Mouse (Mus musculus) gastrocnemius, postnatal 4 days (tissue): ENCODE data around the gene Sntb2. TPM values are rescaled to one million over a fixed set of nuclear protein-coding genes. Genes with fewer than 3 reads are reported as not detected.
"Not testable (repeated sequence)": the region's sequence is repeated elsewhere in the genome, so short reads cannot be mapped to it uniquely, and the experiment has no call there.

Experiments used
- DNase-seq, 2 experiments: peaks; one replicate each; pipeline ENCODE4 v3.0.0; 2021 to 2022; ENCODE audit warnings: low spot score in 2 of 2, mixed read lengths in 2 of 2
- total RNA-seq, 2 experiments: library from RNA; stranded (reverse); gene quantifications; 2 replicates each; pipeline ENCODE4 v1.2.3; 2021

Gene Sntb2
- total RNA-seq, 2 experiments from 2014 or later: 32.7 to 38.7 TPM

DNA sequence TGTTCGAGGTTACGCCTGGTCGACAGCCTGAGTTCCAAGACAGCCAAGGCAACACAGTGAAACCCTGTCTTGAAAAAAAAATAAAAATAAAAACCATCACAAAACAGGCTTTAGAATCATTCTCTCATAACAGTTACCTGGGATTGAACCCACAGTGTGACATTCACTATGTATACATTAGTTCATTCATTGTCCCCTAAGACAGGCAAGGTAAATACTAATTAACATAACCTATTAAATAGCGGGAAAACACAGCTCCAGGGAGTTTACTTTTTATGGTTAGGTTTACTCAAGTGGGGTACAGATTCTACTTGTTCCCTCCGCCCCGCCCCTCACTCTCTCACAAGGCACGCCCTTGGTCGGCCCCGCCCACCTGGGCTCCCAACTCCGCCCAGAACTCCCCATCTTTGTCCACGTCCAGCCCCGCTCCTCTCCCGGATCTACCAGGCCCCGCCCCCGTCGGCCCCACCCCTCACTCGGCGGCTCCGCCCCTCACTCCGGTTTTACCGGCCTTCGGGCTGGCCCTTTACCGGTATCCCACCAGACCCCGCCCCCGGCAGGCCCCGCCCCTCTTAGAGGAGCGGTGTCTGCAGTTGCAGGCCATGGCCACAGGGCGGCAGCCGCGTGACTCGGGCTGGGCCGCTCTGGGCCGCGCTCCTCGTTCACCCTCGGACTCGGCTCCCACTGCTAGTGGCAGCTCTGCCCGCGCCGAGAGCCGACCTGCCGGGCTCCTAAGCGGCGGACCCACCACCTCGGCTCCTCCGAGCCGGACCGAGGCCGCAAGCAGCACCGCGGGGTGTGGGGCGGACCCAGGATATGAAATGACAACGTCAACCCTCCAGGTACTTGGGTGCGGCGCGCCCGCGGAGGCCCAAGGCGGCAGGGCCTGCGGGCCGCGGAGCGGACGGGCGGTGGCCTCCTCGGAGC, 95.4 kb downstream of the Sntb2 start, which contains the start of gene Vps4a:
TSS of gene Vps4a (plus strand) at position 573 of the 927 bp plus-strand sequence.
- DNase-seq: peak; percentile 93 to 96

DNA sequence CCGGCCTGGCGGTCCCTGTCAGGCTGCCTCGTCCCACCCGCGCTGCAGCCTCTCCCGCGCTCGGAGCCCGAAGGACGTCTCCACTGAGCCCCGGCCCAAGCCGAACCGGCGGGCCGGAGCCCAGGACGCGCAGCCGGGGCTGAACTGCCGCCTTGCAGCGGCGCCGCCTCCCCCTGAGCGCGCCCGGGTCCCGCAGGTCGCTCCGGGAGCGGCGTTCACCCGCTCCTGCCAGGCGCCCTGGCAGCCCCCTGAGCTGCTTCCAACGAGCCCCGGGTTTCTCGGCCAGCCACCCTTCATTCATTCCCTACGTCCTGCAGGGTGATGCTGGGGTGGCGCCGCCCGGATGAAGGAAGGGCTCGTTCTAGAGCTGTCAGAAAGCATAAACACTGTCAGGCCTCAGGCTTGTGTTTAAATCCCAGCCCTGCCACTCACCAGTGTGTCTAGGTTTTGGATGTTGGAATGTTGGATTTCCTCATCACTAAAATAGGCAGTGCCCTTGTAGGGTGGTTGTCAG, 96.1 kb downstream of the Sntb2 start:
- DNase-seq: no peak

DNA sequence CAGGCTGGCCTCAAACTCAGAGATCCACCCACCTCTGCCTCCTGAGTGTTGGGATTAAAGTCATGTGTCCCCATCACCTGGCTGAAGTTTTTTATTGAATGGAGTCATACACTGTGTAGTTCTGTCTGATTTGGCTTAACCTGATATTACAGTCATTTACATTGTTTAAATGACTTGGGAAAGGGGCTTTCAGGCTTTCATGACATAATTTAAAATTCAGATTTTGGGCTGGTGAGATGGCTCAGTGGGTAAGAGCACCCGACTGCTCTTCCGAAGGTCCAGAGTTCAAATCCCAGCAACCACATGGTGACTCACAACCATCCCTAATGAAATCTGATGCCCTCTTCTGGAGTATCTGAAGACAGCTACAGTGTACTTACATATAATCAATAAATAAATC, 98.1 kb downstream of the Sntb2 start:
- not testable (repeated sequence) for DNase-seq

DNA sequence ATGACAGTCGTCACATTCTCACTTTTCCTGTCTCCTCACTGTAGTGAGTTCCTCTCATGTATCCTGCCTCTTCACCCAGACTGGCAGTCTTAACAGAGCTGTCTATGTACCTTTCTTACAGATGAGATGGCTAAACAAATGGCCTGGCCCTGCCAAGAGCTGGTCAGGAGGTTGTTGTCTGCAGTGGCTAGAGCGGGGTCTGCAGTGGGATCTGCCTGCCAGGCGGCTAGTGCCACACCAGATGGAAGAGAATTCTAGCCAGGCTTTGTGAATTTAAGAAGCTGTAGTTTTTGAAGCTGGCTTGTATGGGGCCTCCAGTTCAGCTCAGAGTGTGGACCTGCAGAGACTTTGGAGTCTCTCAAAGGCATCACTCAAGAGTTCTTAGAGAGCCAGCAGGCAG, 100.1 kb downstream of the Sntb2 start:
- no peak for DNase-seq

DNA sequence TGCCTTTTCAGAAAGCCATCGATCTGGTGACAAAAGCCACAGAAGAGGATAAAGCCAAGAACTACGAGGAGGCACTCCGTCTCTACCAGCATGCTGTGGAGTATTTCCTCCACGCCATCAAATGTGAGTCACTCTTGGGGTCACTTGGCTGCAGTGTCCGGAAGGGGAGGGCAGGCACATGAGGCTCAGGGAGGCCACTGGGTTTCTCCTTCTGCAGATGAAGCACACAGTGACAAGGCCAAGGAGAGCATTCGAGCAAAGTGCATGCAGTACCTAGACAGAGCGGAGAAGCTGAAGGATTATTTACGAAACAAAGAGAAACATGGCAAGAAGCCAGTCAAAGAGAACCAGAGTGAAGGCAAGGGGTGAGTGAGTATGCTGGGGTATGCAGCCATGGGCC, 101.1 kb downstream of the Sntb2 start:
- no peak for DNase-seq

DNA sequence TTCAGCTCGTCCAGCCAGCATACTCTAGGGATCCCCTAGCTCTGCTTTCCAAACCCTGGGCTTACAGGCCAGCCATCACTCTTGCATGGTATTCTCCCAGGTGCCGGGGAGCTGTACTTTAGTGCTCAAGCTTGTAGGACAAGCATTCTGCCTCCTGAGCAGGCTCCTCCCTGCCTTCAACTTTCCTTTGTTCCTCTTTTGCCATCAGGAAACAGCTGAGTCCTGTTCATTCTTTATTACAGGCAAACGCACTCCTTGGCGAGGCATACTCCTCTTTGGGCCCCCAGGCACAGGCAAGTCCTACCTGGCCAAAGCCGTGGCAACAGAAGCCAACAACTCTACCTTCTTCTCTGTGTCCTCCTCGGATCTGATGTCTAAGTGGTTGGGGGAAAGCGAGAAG, 105.1 kb downstream of the Sntb2 start:
- no peak for DNase-seq

DNA sequence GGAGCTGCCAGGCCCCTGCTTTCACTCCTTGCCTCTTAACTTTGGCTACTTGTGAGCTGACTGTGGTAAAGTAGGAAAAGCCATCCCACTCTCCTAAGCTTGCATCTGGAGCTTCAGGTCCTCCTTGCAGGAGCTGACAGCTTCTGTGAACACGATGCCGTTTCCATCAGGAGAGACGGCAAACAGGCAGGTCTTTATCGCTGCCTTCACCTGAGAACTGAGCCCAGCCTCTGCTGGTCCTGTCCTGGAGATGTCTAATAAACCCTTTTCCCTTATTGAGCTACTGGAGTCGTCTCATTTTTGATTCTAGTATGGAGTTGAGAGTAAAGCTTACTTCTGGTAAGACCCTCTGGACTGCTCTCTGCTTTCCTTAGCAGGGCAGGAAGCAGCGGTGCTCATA, 109.9 kb downstream of the Sntb2 start:
- no peak for DNase-seq

DNA sequence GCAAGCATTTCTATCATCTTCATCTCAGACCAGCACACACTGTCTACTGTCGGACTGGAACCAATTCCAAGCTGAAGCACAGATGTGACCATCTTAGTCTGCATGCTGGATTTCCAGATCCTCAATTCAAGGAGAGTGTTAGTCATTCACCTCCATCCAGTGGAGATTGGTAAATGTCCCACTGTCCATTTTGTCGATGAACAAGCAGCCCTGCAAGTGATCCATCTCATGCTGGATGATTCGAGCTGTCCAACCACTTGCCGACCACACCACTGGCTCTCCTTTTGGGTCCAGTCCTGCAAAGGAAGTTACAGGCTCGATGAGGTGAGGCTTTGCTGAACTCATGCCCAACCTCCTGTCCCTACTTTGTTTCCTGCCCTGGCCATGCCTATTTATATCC, 111.4 kb downstream of the Sntb2 start:
- no peak for DNase-seq

DNA sequence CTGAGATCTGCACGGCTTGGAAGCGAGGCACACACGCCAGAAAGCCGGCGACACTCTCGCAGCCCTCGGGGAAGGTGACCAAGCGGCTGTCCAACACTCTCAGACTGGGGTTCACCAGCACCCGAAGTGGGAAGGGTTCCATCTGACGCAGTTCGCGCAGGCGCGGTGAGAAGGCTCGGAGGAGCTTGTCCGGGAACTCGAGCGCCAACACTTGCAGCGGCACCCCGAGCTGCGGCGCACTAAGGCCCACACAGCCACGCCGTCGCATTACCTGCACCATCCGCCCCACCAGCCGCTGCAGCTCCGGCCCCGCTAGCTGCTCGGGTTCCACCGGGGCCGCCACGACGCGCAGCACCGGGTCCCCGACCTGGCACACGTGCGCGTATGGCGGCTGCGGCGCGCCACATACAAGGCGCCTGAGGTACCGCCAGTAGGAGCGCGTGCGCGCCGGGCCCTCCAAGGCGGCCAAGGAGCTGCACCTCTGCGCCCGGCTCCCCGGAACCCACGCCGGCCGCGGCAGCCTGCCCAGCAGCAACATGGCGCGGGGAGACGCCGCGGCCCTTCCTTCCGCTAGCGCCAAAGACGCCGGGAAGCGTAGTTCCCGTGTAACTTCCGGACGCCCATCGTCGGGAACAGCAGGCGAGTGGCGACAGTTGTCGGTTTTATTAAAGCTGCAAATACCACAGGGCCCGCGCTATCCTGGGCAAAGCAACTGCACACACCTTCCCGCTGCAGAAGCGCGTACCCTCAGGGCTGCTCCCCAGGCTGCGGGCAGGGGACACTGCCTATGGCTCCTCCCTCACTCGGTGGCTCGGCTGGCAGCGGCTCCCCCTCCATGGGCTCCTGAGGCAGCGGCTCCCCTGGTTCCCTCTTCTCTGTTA, 112.8 kb downstream of the Sntb2 start, which contains the start of gene Pdf:
TSS of gene Pdf (minus strand) at position 554 of the 881 bp plus-strand sequence.
- peak; percentile 66 to 84 for DNase-seq

DNA sequence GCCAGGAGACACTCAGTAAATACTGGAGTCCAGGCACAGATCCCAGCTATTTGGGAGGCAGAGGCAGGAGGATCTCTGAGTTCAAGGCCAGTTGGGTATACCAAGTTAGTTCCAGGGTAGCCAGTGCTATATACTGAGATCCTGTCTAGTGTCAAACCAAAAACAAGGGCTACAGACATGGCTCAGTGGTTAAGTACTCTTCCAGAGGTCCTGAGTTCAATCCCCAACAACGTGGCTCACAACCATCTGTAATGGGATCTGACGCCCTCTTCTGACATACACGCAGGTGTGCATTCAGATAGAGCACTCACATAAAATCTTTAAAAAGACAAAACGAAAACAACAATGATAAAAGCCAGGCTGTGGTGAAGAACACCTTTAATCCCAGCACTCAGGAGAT, 113.9 kb downstream of the Sntb2 start:
- no peak for DNase-seq

DNA sequence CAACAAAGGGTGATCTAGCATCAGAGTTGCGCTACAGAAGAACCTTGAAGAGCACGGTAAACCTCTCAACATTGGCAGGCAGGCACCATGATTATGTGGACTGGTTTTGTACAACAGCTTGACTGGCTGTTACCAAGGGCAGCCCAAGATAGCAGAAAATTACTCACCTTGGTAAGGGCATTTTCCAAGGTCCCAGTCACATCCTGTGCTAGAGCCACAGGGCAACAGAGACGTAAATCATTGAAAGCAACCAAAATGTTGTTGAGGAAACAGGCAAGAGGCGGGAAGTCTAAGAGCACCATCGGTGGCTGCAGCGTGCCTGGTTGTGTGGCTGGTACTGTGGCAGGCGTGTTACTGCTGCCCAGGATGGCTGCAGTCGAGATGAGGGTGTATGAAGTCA, 116.5 kb downstream of the Sntb2 start:
- no peak for DNase-seq

DNA sequence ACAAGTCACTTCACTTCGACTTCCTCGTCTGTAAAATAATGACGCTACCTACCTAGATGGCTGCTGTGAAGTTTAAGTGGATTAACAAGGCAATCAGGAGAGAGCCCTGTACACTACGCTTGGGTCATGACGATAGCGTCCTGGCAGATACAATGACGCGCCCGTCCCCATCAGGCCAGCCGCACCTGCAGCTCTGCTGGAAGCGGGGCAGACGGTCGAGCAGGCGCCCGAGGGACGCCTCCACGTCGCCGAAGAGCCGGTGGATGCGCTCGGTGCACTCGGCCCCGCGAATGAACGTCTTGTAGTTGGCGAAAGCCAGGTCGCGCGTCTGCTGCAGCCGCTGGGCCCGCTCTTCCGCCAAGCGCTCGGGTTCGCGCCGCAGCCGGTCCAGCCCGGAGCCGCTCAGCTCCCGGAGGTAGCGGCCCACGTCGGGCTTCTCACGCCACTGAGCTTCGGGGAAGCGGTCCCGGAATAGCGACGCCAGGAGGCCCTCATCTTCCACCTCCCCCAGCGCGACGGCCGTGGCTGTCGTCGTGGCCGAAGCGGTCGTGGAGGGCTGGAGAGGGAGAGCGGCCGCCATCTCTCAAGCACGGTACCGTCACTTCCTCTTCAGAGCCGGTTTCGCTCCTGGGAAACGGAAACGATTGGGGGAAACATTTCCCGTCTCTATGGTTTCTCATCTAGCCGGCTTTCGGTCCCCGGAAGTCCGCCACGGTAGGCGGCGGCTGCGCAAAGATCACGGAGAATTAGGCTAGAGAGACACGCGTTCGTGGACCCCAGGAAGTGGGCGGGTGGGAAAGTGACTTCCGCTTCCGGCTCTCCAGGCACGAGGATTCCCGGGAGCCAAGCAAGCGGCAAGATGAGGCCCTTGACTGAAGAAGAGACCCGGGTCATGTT, 120.8 kb downstream of the Sntb2 start, which contains the start of the genes Cog8 and Nip7:
TSS of gene Cog8 (minus strand) at position 614 of the 897 bp plus-strand sequence.
TSS of gene Nip7 (plus strand) at position 802 of the 897 bp plus-strand sequence.
- peak; percentile 89 to 94 for DNase-seq

DNA sequence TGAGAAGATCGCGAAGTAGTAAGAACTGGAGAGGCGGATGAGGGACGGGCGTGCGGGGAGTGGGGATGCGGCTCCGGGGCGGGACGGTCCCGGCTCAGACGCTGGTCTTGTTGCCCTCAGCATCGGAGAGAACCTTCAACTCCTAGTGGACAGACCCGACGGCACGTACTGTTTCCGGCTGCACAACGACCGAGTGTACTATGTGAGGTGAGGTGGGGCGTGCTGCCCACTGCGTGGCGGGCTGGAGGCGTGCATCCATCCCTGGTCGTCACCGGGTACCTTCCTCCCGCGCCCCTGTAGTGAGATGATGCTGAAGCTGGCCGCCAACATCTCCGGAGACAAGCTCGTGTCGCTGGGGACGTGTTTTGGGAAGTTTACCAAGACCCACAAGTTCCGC, 121.4 kb downstream of the Sntb2 start:
- no peak for DNase-seq

DNA sequence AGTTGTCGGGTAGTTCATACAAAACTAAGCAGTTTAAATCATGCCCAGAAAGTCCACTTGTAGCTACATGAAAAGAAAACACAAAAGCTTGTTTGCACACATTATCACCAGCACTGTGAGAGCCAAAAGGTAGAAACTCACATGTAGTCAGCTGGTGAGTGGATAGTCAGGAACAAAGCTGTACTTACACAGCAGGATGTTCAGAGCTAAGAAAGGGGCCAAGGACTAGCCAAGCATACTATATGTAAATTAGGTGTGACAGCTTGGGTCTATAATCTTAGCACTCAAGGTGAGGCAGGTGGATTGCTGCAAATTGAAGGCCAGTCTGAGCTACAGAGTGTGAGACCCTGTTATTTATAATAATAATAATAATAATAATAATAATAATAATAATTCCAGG, 127.1 kb downstream of the Sntb2 start:
- no peak for DNase-seq

DNA sequence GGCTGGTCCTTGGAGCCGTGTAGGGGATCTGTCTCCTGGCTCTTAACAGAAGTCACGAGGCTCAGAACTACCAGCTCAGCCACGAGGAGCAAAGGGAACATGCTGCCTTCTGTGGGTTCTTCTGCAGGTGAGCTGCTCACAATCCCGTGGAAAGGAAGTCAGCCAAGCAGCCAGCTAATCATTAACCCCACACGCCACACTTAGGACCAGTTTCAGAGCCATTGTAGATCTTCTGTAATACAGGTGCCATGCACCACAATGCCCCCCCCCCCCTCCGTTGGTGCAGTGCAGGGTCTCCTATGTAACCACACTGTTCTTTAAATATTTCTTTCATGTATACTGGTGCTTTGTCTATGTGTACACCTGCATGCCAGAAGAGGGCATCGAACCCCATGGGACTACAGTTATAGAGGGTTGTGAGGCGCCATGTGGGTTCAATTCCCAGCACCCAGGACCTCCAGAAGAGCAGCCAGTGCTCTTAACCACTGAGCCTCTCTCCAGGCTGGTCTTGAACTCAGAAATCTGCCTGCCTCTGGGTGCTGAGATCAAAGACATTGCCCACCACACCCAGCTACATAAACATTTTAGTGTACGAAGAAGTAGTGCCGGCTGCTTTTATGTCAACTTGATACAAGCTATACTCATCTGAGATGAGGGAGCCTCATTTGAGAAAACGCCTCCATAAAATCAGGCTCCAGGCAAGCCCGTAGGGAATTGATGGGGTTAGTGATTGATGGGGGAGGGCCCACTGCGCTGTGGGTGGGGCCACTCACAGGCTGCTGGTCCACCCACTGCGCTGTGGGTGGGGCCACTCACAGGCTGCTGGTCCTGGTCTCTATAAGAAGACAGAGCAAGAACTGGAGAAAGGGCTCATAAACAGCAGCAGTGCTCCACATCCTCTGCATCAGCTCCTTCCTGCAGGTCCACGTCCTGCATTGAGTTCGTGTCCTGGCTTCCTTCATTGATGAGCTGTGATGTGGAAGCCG, 130.3 kb downstream of the Sntb2 start, which contains the start of gene Tmed6:
TSS of gene Tmed6 (minus strand) at position 134 of the 986 bp plus-strand sequence.
- no peak for DNase-seq
